Mouse (Mus musculus) frontal cortex, postnatal 36 days (tissue): ENCODE measurements around the gene 1700001P01Rik.
"Not testable (repeated sequence)": the region's sequence is repeated elsewhere in the genome, so short reads cannot be mapped to it uniquely, and the experiment has no call there.

Experiments used
- DNase-seq, 2 experiments: peaks; one replicate each; pipeline ENCODE4 v3.0.0; 2022; ENCODE audit warnings: low spot score in 2 of 2

Gene 1700001P01Rik

GRCm38 (mm10) chr11:97745331-97745721 is 30.4 kb downstream of the 1700001P01Rik start:
- no peak for DNase-seq

GRCm38 (mm10) chr11:97744718-97745330 is 30.9 kb downstream of the 1700001P01Rik start:
- peak; percentile 97 to 98 for DNase-seq

GRCm38 (mm10) chr11:97744063-97744717 is 31.5 kb downstream of the 1700001P01Rik start, which contains the start of gene Pip4k2b:
TSS of gene Pip4k2b (minus strand) at chr11:97744704.
- DNase-seq = peak; percentile 57 to 58

GRCm38 (mm10) chr11:97743423-97743822 is 32.3 kb downstream of the 1700001P01Rik start:
- DNase-seq = no peak

- no peak for DNase-seq
Observed at GRCm38 (mm10) chr11:97742591-97742990, 33.1 kb downstream of the 1700001P01Rik start.

- DNase-seq = no peak
Observed at GRCm38 (mm10) chr11:97742157-97742556, 33.6 kb downstream of the 1700001P01Rik start.

- no peak for DNase-seq
Observed at GRCm38 (mm10) chr11:97740190-97740589, 35.5 kb downstream of the 1700001P01Rik start.

- DNase-seq = no peak
Observed at GRCm38 (mm10) chr11:97739155-97739554, 36.6 kb downstream of the 1700001P01Rik start.

- no peak for DNase-seq
Observed at GRCm38 (mm10) chr11:97738703-97739102, 37.0 kb downstream of the 1700001P01Rik start.

GRCm38 (mm10) chr11:97737600-97737999 is 38.1 kb downstream of the 1700001P01Rik start:
- DNase-seq = no peak

GRCm38 (mm10) chr11:97736645-97737044 is 39.1 kb downstream of the 1700001P01Rik start:
- no peak for DNase-seq

- not testable (repeated sequence) for DNase-seq
Observed at GRCm38 (mm10) chr11:97734810-97735209, 40.9 kb downstream of the 1700001P01Rik start.

- DNase-seq = no peak
Observed at GRCm38 (mm10) chr11:97733689-97734088, 42.0 kb downstream of the 1700001P01Rik start.

GRCm38 (mm10) chr11:97728730-97729129 is 47.0 kb downstream of the 1700001P01Rik start:
- no peak for DNase-seq

- no peak for DNase-seq
Observed at GRCm38 (mm10) chr11:97728311-97728710, 47.4 kb downstream of the 1700001P01Rik start.

- no peak for DNase-seq
Observed at GRCm38 (mm10) chr11:97723709-97724108, 52.0 kb downstream of the 1700001P01Rik start.
